Mouse (Mus musculus) cerebellum, adult (tissue): ENCODE data around the gene Usp1.
"Not testable (repeated sequence)": the region's sequence is repeated elsewhere in the genome, so short reads cannot be mapped to it uniquely, and the experiment has no call there.

ENCODE experiments used
- ATAC-seq: cut with Nextera tagmentation; 2 replicates; pipeline ENCODE4 v1.9.2; 2017; ENCODE audit warnings: mild to moderate bottlenecking, moderate library complexity, mixed read lengths; ENCODE audit not compliant: insufficient number of reproducible peaks, low FRiP score, low TSS enrichment

Gene Usp1

GRCm38 (mm10) chr4:98978288-98978687 is 54.7 kb downstream of the Usp1 start:
- ATAC-seq, result not testable (repeated sequence)

- no peak for ATAC-seq
These were observed 55.1 kb downstream of the Usp1 start for GRCm38 (mm10) chr4:98978693-98979092.

DNA sequence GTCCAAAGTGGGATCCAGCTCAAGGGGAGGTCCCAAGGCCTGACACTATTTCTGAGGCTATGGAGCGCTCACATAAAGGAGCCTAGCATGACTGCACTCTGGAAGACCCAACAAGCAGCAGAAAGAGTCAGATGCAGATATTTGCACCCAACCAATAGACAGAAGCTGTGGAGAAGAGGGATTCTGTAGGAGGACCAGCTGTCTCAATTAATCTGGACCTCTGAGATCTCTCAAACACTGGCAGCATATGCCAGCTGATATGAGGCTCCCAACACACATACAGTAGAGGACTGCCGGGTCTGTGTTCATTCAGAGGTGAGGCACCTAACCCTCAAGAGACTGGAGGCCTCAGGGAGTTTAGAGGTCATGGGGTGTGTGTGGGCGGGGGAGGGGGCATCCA is 56.4 kb downstream of the Usp1 start:
- not testable (repeated sequence) for ATAC-seq

DNA sequence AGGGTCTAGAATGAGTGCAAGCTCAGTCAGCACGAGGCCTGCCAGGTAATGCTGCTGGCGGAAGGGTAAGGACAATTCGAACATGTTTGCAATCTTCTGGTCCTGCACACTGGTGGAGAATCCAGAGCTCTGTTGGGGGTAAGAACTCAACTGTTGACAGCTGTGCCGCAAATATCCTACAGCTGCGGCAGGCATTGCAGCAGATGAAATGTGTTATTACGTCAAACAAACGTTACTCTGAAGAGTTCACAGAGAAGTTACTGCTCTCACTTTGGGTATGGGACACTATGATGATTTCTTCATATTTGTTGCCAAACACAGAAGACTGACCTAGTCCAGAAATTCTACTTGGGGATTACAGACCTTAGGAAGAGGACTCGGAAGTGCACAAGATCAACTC is 61.1 kb downstream of the Usp1 start:
- no peak for ATAC-seq
